Mouse (Mus musculus) left cerebral cortex, postnatal 10 days (tissue): ENCODE measurements around the gene Pabpc6. TPM values are rescaled to one million over a fixed set of nuclear protein-coding genes. Genes with fewer than 3 reads are reported as not detected.

Source experiments
- DNase-seq, 2 experiments: peaks; one replicate each; pipeline ENCODE4 v3.0.0; 2021 to 2022; ENCODE audit warnings: low spot score in 2 of 2, mixed read lengths in 1 of 2; ENCODE audit errors: extremely low spot score in 1 of 2
- intact Hi-C: fragments of 180-260 bp; cut with DNase I; formaldehyde crosslinking; loops from one replicate; pipeline ENCODE4 v1.15.1; 2025
- total RNA-seq, 2 experiments: library from RNA; stranded (reverse); gene quantifications; 2 replicates each; pipeline ENCODE4 v1.2.3; 2021

The Pabpc6 gene
- total RNA-seq: not detected

- intact Hi-C loops: no loop called here
- DNase-seq: no peak
Observed at GRCm38 (mm10) chr17:9669283-9669905, at the start of gene Pabpc6. TSS of gene Pabpc6 (minus strand) at chr17:9669717.

DNA sequence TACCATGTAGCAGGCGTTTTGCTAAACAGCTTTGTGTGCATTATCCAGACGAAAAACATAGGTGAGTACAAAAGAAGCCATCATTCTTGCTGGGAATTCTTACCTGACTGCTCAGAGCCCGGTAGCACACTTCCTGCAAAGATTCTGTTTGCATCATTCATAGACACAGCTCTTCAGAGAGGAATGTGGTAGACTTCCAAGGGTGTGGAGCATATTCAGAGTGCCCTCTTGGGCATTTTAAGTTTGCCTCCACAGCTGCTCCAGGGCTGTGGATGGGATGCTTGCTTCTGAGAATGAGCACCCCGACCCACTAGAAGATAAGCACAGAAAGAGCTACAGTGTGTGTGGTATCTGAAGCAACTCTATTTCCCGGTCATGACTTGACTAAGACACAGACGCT lies 41.4 kb upstream of the Pabpc6 start:
- no peak for DNase-seq

GRCm38 (mm10) chr17:9708888-9709287 lies 39.4 kb upstream of the Pabpc6 start:
- DNase-seq: no peak
- intact Hi-C loops: no loop called here

More for the DNA sequence above, 41.4 kb upstream of the Pabpc6 start:
- intact Hi-C loops: no loop called here

DNA sequence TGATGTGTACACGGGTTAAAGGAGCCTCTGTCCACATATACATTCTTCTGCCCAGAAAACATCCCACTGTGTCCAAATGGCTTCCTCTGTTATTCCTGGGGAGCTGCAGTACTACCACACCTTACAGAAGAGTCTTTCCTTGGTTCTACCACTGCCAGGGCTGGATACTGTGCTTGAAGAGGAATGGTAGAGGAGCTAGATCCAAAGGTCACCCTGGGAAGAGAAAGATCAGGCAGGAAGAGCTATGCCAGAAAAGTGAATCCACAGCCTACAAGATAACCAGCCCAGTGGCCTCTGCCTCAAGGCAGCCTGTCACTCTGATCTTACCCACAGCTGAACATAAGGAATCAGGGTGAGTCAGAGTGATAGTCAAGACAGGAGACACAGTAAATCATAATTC lies 37.8 kb upstream of the Pabpc6 start:
- intact Hi-C loops: no loop called here
- DNase-seq: no peak

GRCm38 (mm10) chr17:9697763-9698162 lies 28.2 kb upstream of the Pabpc6 start:
- DNase-seq: no peak
- intact Hi-C loops: no loop called here

GRCm38 (mm10) chr17:9691251-9691650 lies 21.7 kb upstream of the Pabpc6 start:
- no peak for DNase-seq
- intact Hi-C loops: no loop called here

- intact Hi-C loops: no loop called here
- peak in 1 of 2 experiments; percentile 27 for DNase-seq
Observed at GRCm38 (mm10) chr17:9683539-9684155, 14.1 kb upstream of the Pabpc6 start.

- DNase-seq: peak in 1 of 2 experiments; percentile 23
- intact Hi-C loops: no loop called here
Observed at GRCm38 (mm10) chr17:9680741-9681140, 11.2 kb upstream of the Pabpc6 start.

GRCm38 (mm10) chr17:9675175-9675789 lies 5.8 kb upstream of the Pabpc6 start:
- DNase-seq: no peak
- intact Hi-C loops: no loop called here

- intact Hi-C loops: no loop called here
- no peak for DNase-seq
Observed at GRCm38 (mm10) chr17:9667955-9668354, 1.6 kb downstream of the Pabpc6 start.

DNA sequence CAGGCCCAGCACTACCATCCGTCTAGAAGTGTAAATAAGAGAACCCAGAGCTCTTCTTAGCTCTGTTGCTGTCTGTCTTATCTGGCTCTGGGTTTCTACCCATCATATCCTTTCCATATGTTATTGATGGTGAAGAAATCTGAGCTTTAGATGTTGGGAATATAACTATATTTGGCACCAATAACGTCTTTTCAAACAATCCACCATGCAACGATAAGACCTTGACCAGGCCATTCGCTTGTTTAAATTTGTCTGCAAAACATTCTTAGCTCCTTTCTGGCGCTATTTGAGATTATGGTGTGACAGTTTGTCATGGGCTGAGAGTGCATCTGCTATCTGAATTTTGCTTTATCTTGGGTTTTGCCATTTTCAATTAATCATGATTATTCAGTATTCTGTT lies 10.9 kb downstream of the Pabpc6 start:
- no peak for DNase-seq
- intact Hi-C loops: no loop called here

- intact Hi-C loops: no loop called here
- DNase-seq: no peak
Observed at GRCm38 (mm10) chr17:9654155-9654554, 15.4 kb downstream of the Pabpc6 start.

GRCm38 (mm10) chr17:9647644-9648043 lies 21.9 kb downstream of the Pabpc6 start:
- intact Hi-C loops: no loop called here

DNA sequence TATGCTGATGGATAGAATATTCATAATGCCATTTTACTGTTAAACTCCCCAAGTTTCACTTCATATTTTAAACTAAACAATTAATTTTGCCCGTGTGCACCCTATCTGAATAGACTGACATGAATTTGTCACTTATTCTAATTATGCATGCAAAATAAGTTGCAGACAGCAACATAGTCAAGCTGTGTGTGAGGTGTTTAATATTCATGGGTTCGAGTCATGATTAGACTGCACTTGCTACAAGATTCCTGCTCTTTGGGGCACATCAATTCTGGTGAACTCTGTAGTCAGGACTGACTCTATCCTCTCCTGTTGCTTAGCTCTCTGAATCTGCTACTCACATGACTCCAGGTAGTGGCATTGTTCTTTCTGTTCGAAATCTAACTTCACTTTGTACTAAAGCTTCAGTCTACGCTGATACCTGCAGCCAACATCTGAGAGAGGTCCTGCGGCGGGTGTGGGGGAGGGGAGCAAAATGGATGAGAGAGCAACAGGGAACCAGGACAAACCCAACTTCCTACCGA lies 25.8 kb downstream of the Pabpc6 start:
- no peak for DNase-seq
- intact Hi-C loops: no loop called here

More at GRCm38 (mm10) chr17:9647644-9648043, 21.9 kb downstream of the Pabpc6 start:
- no peak for DNase-seq

DNA sequence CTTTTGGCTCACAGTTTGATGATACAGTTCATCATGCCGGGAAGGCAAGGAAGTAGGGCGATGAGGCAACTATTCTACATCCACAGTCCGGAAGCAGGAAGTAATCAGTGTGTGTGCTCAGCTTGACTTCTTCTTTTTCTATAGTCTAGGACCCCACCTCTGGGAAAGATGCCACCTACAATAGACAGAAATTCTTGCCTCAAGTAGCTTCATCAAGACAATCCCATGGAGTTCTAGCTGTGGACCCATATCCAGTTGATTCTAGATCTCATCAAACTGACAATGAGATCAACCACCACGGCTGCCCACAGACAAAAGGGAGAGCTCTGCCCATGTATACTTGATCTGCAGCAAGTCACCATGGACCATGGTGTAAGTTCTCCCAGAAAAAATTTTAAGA lies 32.5 kb downstream of the Pabpc6 start:
- intact Hi-C loops: no loop called here
- no peak for DNase-seq

GRCm38 (mm10) chr17:9632579-9633252 lies 36.8 kb downstream of the Pabpc6 start:
- intact Hi-C loops: no loop called here
- DNase-seq: peak; percentile 15 to 18

GRCm38 (mm10) chr17:9632140-9632539 lies 37.4 kb downstream of the Pabpc6 start:
- peak; percentile 34 to 53 for DNase-seq
- intact Hi-C loops: no loop called here

GRCm38 (mm10) chr17:9631081-9631480 lies 38.4 kb downstream of the Pabpc6 start:
- intact Hi-C loops: no loop called here
- DNase-seq: no peak

GRCm38 (mm10) chr17:9627011-9627410 lies 42.5 kb downstream of the Pabpc6 start:
- intact Hi-C loops: no loop called here
- DNase-seq: no peak
